Mouse (Mus musculus) bone marrow, adult 2 months (tissue): ENCODE measurements around the gene Timmdc1.

ENCODE experiments used
- CTCF ChIP-seq: fragments of 200-500 bp; IDR thresholded peaks from 2 replicates; pipeline ENCODE4 v1.5.1; 2011; ENCODE audit warnings: low read length, control low read depth; ENCODE audit not compliant: control insufficient read depth, insufficient read depth
- POLR2A ChIP-seq: fragments of 200-500 bp; IDR thresholded peaks from 2 replicates; pipeline ENCODE4 v1.6.1; 2011; ENCODE audit warnings: low read depth, mild to moderate bottlenecking, control low read depth, low read length, borderline replicate concordance; ENCODE audit not compliant: control insufficient read depth

- TF ChIP-seq CTCF (no peak), POLR2A (no peak)
These were observed 41.1 kb downstream of the Timmdc1 start for GRCm38 (mm10) chr16:38481327-38481726.
